Mouse (Mus musculus): Measurements from ENCODE around the gene Trim71.

The Trim71 gene

GRCm38 (mm10) chr9:114556276-114556855 lies 7.8 kb downstream of the Trim71 start:
- DNase-seq: no peak

DNA sequence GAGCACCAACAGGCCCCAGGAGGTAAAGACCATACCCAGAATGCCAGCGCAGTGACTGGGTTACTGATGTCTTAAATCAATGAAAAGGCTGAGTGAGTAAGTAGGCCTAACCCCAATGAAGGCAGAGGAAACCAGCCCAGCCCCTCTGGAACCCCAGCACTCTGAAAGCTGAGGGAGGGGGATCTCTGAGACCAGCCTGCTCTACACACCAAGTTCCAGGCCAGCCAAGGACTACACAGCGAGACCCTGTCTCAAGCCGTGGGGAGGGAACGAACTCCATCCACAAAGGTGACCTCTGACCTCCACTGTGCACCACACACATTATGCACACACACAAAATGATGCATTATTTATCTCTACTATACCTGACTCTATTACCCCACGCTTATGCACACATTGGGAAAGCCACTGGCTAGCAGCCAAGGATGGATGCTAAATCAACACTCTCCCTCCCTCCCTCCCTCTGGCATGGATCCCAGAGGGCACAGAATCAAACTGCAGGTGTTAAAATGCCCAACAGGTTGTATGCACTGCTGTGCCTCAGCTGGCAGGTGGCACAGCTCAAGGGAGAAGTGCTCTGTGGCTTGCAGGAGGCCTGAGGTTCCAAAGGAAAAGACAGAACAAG lies 9.7 kb downstream of the Trim71 start:
- no peak for DNase-seq

DNA sequence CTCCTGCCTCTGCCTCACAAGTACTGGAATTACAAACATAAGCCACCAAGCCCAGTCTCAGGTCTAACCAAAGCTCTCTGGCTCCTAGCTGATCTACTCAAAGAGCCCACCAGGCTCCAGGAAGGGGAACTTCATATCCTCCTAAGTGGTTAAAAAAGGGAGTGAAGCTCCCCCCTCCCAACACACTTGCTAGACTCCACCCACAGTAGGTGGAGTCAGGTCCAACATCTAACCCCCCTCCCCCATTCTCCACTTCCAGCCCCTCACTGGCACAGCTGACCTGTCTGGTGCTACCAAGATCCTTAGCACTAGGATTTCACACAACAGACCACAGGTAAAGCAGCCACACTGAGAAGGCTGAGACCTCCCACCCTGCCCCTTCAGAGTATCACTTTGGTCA lies 10.3 kb downstream of the Trim71 start:
- no peak for DNase-seq

- DNase-seq: no peak
Observed at GRCm38 (mm10) chr9:114550033-114550432, 14.1 kb downstream of the Trim71 start.

- peak; percentile 74 for DNase-seq
Observed at GRCm38 (mm10) chr9:114549117-114549516, 15.1 kb downstream of the Trim71 start.

DNA sequence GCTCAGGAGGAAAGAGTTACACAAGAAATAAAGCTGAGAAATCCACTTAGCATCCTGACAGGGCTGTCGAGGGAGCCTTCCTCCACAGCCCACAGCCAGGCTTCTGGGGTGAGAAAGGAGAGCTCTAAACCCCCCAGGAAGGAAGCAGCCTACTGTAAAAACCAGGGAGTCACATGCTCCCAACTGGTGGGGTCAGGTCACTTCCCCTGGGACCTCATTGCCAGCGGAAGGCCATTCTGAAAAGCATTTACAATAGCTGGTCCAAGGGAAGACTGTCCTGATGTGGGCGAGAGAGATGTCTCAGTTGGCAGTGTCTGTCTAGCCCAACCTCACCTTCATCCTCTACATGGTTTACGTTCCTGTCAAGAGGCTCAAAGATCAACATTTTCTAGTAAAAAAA lies 15.7 kb downstream of the Trim71 start:
- no peak for DNase-seq

- no peak for DNase-seq
Observed at GRCm38 (mm10) chr9:114547643-114548077, 16.5 kb downstream of the Trim71 start.

GRCm38 (mm10) chr9:114546765-114547164 lies 17.4 kb downstream of the Trim71 start:
- DNase-seq: no peak

GRCm38 (mm10) chr9:114544754-114545393 lies 19.3 kb downstream of the Trim71 start:
- no peak for DNase-seq

GRCm38 (mm10) chr9:114543882-114544753 lies 20.1 kb downstream of the Trim71 start:
- DNase-seq: peak; percentile 46

DNA sequence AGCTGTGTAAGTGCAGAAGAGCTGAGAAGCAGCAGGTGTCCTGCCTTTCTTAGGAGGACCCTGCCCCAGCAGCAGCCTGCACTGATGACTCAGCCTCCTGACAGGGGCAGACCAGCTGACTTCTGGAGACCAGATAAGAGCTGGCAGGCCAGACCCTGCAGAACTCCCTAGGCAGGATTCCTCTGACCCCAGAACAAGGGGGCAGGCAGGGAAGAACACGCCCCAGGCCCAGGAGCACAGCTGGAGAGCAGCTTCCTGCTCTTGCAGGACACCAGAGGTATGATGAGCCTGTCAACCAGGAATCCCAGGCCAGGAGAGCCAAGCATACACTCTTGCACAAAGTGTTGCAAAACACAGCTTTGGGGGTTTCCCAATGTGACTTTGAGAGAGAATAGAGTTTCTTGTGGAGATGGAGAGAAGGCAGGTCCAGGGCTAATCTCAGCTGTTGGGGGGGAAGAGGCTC lies 22.9 kb downstream of the Trim71 start:
- DNase-seq: peak; percentile 39

GRCm38 (mm10) chr9:114538996-114539563 lies 25.1 kb downstream of the Trim71 start:
- DNase-seq: no peak

DNA sequence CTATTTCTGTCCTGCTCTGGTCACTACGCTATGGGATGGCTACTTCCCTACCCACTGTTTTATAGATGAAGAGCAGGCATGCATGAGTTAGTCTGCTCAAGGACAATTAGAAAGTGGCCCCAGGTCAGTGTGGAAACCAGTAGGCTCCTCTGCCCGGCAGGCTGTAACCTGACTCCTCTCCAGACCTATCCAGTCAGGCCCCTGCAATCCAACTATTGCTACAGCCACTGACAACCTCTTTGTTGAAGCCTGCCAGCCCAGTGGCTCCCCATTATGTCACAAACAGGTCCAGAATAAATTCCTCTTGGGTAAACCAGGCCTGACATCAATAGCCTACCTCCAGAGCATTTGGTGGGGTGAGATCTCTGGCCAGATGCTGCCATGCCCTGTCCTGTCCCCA lies 27.5 kb downstream of the Trim71 start:
- peak; percentile 75 for DNase-seq

- DNase-seq: no peak
Observed at GRCm38 (mm10) chr9:114534747-114535517, 29.2 kb downstream of the Trim71 start.

GRCm38 (mm10) chr9:114533848-114534247 lies 30.3 kb downstream of the Trim71 start:
- no peak for DNase-seq

GRCm38 (mm10) chr9:114531276-114531675 lies 32.9 kb downstream of the Trim71 start:
- DNase-seq: peak; percentile 48

DNA sequence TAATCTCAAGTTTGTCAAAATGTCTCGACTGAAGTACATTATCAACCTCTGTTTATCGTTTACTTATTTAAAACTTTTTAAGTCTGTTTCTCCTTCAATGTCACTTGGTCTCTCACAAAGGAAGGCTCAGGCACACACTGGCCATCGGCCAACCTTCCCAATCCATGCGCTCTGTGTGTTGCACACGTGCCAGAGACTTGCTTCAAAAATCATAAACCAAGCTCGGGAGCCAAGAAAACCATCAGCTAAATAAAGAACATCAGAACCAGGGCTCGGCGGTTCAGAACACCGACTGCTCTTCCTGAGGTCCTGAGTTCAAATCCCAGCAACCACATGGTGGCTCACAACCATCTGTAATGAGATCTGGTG lies 35.5 kb downstream of the Trim71 start:
- DNase-seq: no peak

DNA sequence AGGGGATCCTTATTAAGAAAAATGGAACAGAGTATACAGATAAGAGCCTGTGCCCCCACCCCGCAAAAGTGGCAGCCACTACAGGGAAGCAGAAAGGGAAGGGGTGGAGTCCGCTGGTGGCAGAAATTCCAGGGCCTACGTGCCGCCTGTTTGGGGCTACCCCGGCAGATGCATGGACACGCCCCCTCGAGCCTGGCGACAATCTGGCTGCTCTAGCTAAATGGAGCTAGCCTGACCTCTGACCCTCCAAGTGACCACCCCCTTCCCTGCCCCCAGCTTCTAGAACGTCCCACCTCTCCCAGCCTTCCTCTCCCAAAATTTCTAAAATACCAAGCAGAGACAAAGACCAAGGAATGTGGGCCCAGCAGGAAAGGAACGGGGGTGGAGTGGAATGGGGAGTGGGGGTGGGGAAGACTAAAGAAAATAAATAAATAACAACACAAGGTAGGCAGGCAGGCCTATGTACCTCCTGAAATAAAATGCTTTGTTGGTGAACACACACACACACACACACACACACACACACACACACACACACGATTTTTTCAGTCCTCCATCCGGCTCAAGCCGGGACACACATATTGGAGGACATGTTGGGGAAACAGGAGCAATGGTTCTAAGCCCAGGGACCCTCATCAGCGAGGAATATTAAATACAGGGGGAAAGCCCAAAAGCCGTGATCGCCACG lies 36.0 kb downstream of the Trim71 start:
- peak; percentile 94 for DNase-seq

- peak; percentile 89 for DNase-seq
Observed at GRCm38 (mm10) chr9:114527085-114527484, 37.1 kb downstream of the Trim71 start.

GRCm38 (mm10) chr9:114526581-114526980 lies 37.6 kb downstream of the Trim71 start:
- DNase-seq: peak; percentile 73

GRCm38 (mm10) chr9:114525891-114526290 lies 38.3 kb downstream of the Trim71 start:
- DNase-seq: no peak
